Mouse (Mus musculus): ENCODE measurements at regions not wholly inside any gene's neighbourhood (a gene's known extent, or its start where the extent isn't known, plus 50 kb on each side); places are given as distances from the start of the nearest gene placed in this dataset.

DNA sequence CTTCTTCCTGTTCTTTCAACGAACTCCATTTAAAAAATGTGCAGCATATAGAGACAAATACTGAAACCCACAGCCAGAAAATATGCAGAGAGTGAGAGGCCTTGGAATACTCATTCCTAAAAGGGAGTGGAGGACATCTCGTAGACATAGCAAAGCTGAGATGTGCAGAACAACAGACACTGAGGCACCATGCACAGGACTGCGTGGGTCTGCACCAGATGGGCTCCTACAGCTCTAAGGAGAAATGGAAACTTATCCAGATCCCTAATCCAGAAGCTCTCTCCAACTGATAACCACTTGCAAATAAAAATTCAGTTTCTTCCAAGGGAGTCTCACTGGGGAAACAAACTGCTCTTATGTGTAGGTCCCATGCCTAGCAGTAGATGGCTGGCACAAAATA lies 101.6 kb downstream of the Slc25a24 start:
- Histone ChIP-seq H3K36me3 (ENCODE audit: control insufficient read depth, insufficient read depth, low read length) (no peaks in the 10 kb centered on the region), H3K9me3 (replicated peaks; ENCODE audit: control insufficient read depth, low read length, poor library complexity, severe bottlenecking) (no peaks in the 10 kb centered on the region), H3K9ac (ENCODE audit: low read depth, low read length) (no peak overlapping the region), H3K4me3 (ENCODE audit: low read depth, low read length) (no peak overlapping the region), H3K4me2 (ENCODE audit: low read length) (no peak overlapping the region), H3K4me1 (ENCODE audit: control insufficient read depth, insufficient read depth, low read length) (no peaks in the 10 kb centered on the region), H3K27me3 (ENCODE audit: control insufficient read depth, insufficient read depth, low read depth, low read length) (no peaks in the 10 kb centered on the region), H3K27ac (ENCODE audit: low read length) (no peak overlapping the region)
- no peak for ATAC-seq
- 86% methylated on average over 3 of the region's 3 CpGs for WGBS

- no peak overlapping the region for H3K9ac ChIP-seq (ENCODE audit: low read depth, low read length)
- H3K4me3 ChIP-seq (ENCODE audit: low read depth, low read length) = no peak overlapping the region
- WGBS = 63% methylated on average over 4 of the region's 4 CpGs
- no peaks in the 10 kb centered on the region for H3K36me3 ChIP-seq (ENCODE audit: control insufficient read depth, insufficient read depth, low read length)
- no peak for ATAC-seq
- no peaks in the 10 kb centered on the region for H3K27me3 ChIP-seq (ENCODE audit: control insufficient read depth, insufficient read depth, low read depth, low read length)
- no peaks in the 10 kb centered on the region for H3K9me3 ChIP-seq (replicated peaks; ENCODE audit: control insufficient read depth, low read length, poor library complexity, severe bottlenecking)
- no peak overlapping the region for H3K27ac ChIP-seq (ENCODE audit: low read length)
- H3K4me2 ChIP-seq (ENCODE audit: low read length) = no peak overlapping the region
- H3K4me1 ChIP-seq (ENCODE audit: control insufficient read depth, insufficient read depth, low read length) = no peaks in the 10 kb centered on the region
These were observed 106.2 kb upstream of the Vav3 start for GRCm38 (mm10) chr3:109234275-109234674.

DNA sequence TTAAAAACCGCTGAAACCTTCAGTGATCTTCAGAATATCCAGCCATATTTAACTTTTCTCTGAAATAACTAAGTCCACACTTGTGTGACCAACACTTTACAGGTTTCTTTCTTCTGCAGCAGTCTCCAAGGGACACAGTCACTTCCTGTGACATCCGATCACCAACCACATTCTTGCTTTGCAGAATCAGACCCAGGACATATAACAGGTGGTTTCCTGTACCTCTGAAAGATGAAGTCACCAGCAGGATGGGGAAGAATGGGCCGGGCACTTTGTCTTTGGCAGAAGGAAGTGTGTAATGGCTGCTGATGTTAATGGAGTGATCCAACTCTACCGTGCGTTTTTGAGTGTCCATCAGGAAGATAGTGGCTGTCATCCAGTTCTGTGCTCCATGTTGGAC lies 103.5 kb upstream of the Vav3 start:
- Histone ChIP-seq H3K36me3 (ENCODE audit: control insufficient read depth, insufficient read depth, low read length) (no peaks in the 10 kb centered on the region), H3K9ac (ENCODE audit: low read depth, low read length) (no peak overlapping the region), H3K4me1 (ENCODE audit: control insufficient read depth, insufficient read depth, low read length) (no peaks in the 10 kb centered on the region), H3K27me3 (ENCODE audit: control insufficient read depth, insufficient read depth, low read depth, low read length) (no peaks in the 10 kb centered on the region), H3K4me3 (ENCODE audit: low read depth, low read length) (no peak overlapping the region), H3K4me2 (ENCODE audit: low read length) (no peak overlapping the region), H3K27ac (ENCODE audit: low read length) (no peak overlapping the region), H3K9me3 (replicated peaks; ENCODE audit: control insufficient read depth, low read length, poor library complexity, severe bottlenecking) (no peaks in the 10 kb centered on the region)
- WGBS = 91% methylated on average over 5 of the region's 5 CpGs
- no peak for ATAC-seq

GRCm38 (mm10) chr3:109243491-109243890 lies 97.0 kb upstream of the Vav3 start:
- Histone ChIP-seq H3K9ac (ENCODE audit: low read depth, low read length) (no peak overlapping the region), H3K9me3 (replicated peaks; ENCODE audit: control insufficient read depth, low read length, poor library complexity, severe bottlenecking) (no peaks in the 10 kb centered on the region; the same call in 1 of the 2 replicates), H3K4me3 (ENCODE audit: low read depth, low read length) (no peak overlapping the region), H3K27me3 (ENCODE audit: control insufficient read depth, insufficient read depth, low read depth, low read length) (no peaks in the 10 kb centered on the region), H3K36me3 (ENCODE audit: control insufficient read depth, insufficient read depth, low read length) (no peaks in the 10 kb centered on the region), H3K4me1 (ENCODE audit: control insufficient read depth, insufficient read depth, low read length) (no peaks in the 10 kb centered on the region), H3K4me2 (ENCODE audit: low read length) (no peak overlapping the region), H3K27ac (ENCODE audit: low read length) (no peak overlapping the region)
- WGBS = 86% methylated on average over 1 of the region's 1 CpGs
- ATAC-seq = no peak

DNA sequence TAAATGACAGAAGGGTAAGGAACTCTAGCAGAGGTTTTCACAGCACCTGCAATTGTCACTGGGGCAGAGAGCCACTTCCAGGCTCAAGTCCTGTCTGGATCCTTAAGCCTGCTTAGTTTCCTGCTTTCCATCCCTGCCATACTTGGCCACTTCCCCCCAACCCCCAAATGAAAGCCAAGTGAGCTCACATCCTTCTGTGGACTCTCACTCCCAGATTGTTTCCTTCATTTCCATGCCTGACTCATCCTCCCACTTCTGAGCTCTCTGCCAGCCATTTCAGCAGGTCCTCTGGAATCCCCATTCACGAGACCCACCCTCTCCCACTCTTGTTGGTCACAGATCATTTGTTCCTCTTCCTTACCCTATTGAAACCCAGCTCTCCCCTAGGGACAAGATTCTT lies 91.7 kb upstream of the Vav3 start:
- Histone ChIP-seq H3K4me3 (ENCODE audit: low read depth, low read length) (no peak overlapping the region), H3K27me3 (ENCODE audit: control insufficient read depth, insufficient read depth, low read depth, low read length) (no peaks in the 10 kb centered on the region), H3K9ac (ENCODE audit: low read depth, low read length) (no peak overlapping the region), H3K4me1 (ENCODE audit: control insufficient read depth, insufficient read depth, low read length) (no peaks in the 10 kb centered on the region), H3K36me3 (ENCODE audit: control insufficient read depth, insufficient read depth, low read length) (no peaks in the 10 kb centered on the region), H3K4me2 (ENCODE audit: low read length) (no peak overlapping the region), H3K9me3 (replicated peaks; ENCODE audit: control insufficient read depth, low read length, poor library complexity, severe bottlenecking) (no peaks in the 10 kb centered on the region; the same call in 1 of the 2 replicates), H3K27ac (ENCODE audit: low read length) (no peak overlapping the region)
- ATAC-seq = no peak
- 35% methylated on average over 1 of the region's 1 CpGs for WGBS

GRCm38 (mm10) chr3:109249359-109249758 lies 91.1 kb upstream of the Vav3 start:
- H3K36me3 ChIP-seq (ENCODE audit: control insufficient read depth, insufficient read depth, low read length) = no peaks in the 10 kb centered on the region
- H3K4me3 ChIP-seq (ENCODE audit: low read depth, low read length) = no peak overlapping the region
- H3K9ac ChIP-seq (ENCODE audit: low read depth, low read length) = no peak overlapping the region
- H3K4me2 ChIP-seq (ENCODE audit: low read length) = no peak overlapping the region
- no peak for ATAC-seq
- no peaks in the 10 kb centered on the region; the same call in 1 of the 2 replicates for H3K9me3 ChIP-seq (replicated peaks; ENCODE audit: control insufficient read depth, low read length, poor library complexity, severe bottlenecking)
- H3K4me1 ChIP-seq (ENCODE audit: control insufficient read depth, insufficient read depth, low read length) = no peaks in the 10 kb centered on the region
- H3K27ac ChIP-seq (ENCODE audit: low read length) = no peak overlapping the region
- WGBS = 68% methylated on average over 1 of the region's 1 CpGs
- H3K27me3 ChIP-seq (ENCODE audit: control insufficient read depth, insufficient read depth, low read depth, low read length) = no peaks in the 10 kb centered on the region

GRCm38 (mm10) chr3:109249989-109250388 lies 90.5 kb upstream of the Vav3 start:
- H3K9ac ChIP-seq (ENCODE audit: low read depth, low read length) = no peak overlapping the region
- no peak overlapping the region for H3K4me3 ChIP-seq (ENCODE audit: low read depth, low read length)
- WGBS = 82% methylated on average over 2 of the region's 2 CpGs
- H3K4me2 ChIP-seq (ENCODE audit: low read length) = no peak overlapping the region
- no peaks in the 10 kb centered on the region for H3K36me3 ChIP-seq (ENCODE audit: control insufficient read depth, insufficient read depth, low read length)
- no peaks in the 10 kb centered on the region for H3K4me1 ChIP-seq (ENCODE audit: control insufficient read depth, insufficient read depth, low read length)
- no peaks in the 10 kb centered on the region; the same call in 1 of the 2 replicates for H3K9me3 ChIP-seq (replicated peaks; ENCODE audit: control insufficient read depth, low read length, poor library complexity, severe bottlenecking)
- no peak for ATAC-seq
- no peaks in the 10 kb centered on the region for H3K27me3 ChIP-seq (ENCODE audit: control insufficient read depth, insufficient read depth, low read depth, low read length)
- H3K27ac ChIP-seq (ENCODE audit: low read length) = no peak overlapping the region

GRCm38 (mm10) chr3:109251716-109252115 lies 88.7 kb upstream of the Vav3 start:
- H3K4me1 ChIP-seq (ENCODE audit: control insufficient read depth, insufficient read depth, low read length) = no peaks in the 10 kb centered on the region
- H3K9me3 ChIP-seq (replicated peaks; ENCODE audit: control insufficient read depth, low read length, poor library complexity, severe bottlenecking) = no peaks in the 10 kb centered on the region
- ATAC-seq = no peak
- H3K4me3 ChIP-seq (ENCODE audit: low read depth, low read length) = no peak overlapping the region
- no peak overlapping the region for H3K27ac ChIP-seq (ENCODE audit: low read length)
- H3K27me3 ChIP-seq (ENCODE audit: control insufficient read depth, insufficient read depth, low read depth, low read length) = no peaks in the 10 kb centered on the region
- H3K36me3 ChIP-seq (ENCODE audit: control insufficient read depth, insufficient read depth, low read length) = no peaks in the 10 kb centered on the region
- no peak overlapping the region for H3K9ac ChIP-seq (ENCODE audit: low read depth, low read length)
- no peak overlapping the region for H3K4me2 ChIP-seq (ENCODE audit: low read length)
- WGBS = 76% methylated on average over 1 of the region's 1 CpGs

- no peak for ATAC-seq
- Histone ChIP-seq H3K27me3 (ENCODE audit: control insufficient read depth, insufficient read depth, low read depth, low read length) (no peaks in the 10 kb centered on the region), H3K4me3 (ENCODE audit: low read depth, low read length) (no peak overlapping the region), H3K9ac (ENCODE audit: low read depth, low read length) (no peak overlapping the region), H3K4me2 (ENCODE audit: low read length) (no peak overlapping the region), H3K4me1 (ENCODE audit: control insufficient read depth, insufficient read depth, low read length) (no peaks in the 10 kb centered on the region), H3K9me3 (replicated peaks; ENCODE audit: control insufficient read depth, low read length, poor library complexity, severe bottlenecking) (no peaks in the 10 kb centered on the region), H3K36me3 (ENCODE audit: control insufficient read depth, insufficient read depth, low read length) (no peaks in the 10 kb centered on the region), H3K27ac (ENCODE audit: low read length) (no peak overlapping the region)
- WGBS = 77% methylated on average over 9 of the region's 9 CpGs
These were observed 86.3 kb upstream of the Vav3 start for GRCm38 (mm10) chr3:109254001-109254630.
